Mouse (Mus musculus) embryo, embryonic 9.5 days (tissue): ENCODE measurements around the gene Tbck.
A peak's percentile ranks its signal among the peaks of the same experiment; 100 is the strongest.

Source experiments
- DNase-seq: peaks from one replicate; pipeline ENCODE4 v3.0.0-alpha.2; 2017; ENCODE audit errors: extremely low spot score

Tbck gene

DNA sequence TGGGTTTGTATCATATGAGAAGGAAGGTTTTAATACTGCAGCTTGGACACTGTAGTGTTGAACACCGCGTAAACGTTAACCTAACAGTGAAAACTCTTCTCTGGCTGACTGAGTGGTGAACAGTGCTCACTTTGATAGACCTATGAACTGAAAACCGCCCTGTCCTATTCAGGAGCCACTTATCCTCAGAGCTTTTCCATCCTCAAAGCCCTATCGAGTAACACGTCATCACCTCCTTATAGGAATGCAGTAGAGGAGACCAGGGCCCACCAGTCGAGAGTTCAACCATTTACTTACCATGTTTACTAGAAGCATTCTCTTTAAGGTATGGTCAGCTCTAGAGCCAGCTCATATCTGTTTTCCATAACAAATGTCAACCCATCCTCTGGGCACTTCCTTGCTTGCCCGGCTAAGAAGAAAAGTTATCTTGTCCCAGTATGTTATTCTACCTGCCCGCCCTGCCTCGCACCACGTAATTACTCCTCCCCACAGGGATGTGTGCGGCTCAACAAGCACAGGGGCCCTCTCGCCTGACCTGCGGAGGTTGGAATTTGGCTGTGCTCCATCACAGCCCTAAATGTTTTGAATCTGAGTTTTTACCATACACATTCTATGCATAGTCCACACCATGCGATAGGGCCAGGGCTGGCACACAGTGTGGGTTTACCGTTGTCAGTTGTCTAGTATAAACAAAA lies 147.4 kb downstream of the Tbck start:
- no peak for DNase-seq

DNA sequence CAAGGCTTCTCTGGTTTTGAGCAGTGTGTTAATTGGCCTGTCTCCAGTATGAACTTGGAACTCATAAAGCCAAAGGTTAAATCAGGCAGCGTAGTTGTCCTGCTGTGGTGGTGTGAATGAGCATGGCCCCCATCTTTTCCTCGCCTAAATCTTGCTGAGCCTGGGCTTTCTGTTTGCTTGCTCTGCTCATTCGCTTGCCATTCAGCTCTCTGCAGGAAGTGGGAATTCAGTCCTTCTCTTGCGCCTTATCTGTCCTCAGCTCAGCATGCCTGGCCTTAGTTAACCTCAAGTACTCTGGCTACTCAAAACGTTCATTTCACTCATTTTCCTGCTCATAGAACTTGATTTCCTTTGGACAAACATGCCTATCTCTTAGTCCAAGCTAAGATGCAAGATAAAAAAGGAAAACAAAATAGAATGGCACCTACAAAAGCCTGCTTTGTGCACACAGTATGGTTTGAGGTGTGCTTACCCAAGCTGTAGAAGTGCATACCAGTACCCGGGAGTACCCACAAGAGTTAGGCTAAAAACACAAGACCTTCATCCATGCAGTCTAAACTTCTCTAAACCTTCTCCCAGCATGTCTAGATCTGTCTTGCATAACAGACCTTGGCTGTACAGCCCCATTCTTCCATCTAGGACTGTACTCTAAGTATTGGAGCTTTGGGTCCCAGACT lies 151.3 kb downstream of the Tbck start:
- no peak for DNase-seq

DNA sequence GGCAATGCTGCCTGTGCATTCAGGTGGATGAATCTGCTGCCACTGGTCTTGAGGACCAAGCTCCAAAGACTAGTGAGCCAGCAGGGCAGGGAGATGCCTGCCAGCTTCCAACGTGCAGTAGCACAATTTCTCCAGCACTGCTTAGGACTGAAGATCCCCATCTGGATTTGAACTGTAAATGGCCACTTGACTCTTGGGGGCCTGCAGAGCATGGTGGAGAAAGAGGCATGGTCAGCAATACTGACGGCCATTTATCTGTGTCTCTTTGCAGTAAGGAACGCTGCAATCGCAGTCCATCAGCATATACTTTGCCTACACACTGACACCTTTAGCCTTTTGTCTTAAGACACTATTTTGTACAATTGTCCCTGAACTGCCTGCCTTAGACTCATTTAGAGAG lies 153.2 kb downstream of the Tbck start:
- no peak for DNase-seq

DNA sequence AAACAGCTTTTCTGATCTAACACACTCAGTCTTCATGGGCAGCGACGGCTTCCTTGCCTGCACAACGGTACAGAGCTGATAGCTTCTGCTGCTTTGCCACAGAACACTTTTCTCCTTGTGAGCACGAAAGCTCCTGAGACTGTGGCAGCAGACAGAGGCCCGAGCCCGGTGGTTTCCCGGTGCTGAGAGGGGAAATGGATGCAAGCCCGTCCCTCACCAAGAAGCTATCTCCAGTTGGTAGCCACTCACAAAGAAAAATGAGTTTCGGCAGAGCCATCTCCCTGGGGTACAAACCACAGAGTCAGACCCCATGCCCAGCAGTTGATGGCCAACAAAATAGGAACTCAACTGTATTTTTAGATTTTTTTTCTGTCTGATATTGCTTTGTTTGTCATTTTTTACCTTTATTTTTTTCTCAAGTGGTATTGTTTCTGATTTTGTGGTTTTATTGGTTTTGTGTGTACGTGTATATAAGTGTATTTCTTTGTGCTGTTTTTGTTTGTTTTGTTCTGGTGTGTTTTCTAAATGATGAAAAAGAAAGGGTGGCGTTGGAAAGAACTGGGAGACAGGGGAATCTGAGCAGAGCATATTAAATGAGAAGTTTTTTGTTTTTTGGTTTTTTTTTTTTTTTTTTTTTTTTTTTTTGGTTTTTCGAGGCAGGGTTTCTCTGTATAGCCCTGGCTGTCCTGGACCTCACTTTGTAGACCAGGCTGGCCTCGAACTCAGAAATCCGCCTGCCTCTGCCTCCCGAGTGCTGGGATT lies 154.9 kb downstream of the Tbck start:
- no peak for DNase-seq

DNA sequence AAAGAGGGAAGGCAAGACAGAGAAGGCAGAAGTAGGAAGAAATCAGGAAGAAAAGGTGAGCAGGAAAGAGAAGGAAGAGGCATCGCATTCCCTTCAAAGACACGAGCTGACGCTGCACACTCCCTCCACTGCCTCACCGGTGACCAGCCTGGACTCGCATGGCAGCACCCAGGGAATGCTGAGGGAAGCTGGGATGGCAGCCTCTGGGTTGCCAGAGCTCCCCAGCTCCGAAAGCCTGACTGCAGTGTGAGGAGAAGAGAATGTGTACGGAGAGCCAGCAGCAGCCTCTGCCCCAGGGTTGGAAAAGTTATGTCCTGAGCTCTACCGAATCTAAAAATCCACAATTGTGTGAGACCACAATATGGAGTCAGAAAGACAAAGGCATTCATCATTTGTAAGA lies 155.6 kb downstream of the Tbck start:
- DNase-seq: no peak

DNA sequence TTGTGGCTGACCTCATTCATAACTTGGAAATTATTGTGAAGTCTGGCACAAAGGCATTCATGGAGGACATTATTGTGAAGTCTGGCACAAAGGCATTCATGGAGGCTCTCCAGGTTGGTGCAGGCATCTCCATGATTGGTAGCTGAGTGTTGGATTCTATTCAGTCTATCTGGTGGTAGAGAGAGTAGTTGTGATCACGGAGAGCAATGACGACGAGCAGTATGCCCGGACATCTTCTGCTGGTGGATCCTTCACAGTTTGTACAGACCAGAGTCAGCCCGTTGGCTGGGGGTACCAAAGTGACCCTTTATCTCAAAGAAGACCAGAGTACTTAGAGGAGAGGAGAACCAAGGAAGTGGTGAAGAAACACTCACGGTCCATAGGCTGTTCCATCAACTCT lies 158.7 kb downstream of the Tbck start:
- DNase-seq: no peak

DNA sequence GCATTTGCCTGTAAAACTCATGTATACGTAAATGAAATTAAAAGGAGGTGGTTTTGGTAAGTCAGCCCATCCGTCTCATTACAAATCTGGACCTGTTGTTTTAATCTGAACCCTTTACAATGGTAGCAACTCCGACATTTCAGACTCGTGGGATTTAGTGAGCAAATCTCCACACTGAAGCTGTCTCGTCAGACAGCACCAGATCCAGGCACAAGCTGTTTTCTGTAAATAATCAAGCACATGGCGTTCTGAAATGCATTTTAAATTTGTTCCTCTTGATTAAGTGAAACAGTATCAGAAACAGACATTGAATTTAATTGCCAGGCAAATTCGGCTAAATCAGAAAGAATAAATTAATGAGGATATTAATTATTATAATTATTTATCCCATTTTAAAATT lies 165.7 kb downstream of the Tbck start:
- no peak for DNase-seq

DNA sequence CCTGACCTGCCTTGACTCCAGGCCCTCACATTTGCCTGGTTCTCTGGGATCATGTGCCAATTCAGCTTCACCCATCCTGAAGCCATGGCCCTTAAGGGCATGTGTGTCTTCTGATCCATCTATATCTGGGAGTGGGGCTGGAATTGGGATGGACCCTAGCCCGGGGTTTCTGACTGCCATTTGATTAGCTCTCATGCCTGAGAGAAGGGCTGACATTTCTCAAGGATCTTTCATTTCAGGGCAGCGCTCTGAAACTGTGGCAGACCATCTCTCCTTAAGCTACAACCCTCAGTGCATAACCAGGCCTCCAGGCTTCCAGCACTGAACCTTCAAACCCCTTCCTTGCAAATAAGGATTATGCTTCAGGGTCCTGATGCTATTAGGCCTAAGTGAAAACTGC lies 166.5 kb downstream of the Tbck start:
- no peak for DNase-seq

DNA sequence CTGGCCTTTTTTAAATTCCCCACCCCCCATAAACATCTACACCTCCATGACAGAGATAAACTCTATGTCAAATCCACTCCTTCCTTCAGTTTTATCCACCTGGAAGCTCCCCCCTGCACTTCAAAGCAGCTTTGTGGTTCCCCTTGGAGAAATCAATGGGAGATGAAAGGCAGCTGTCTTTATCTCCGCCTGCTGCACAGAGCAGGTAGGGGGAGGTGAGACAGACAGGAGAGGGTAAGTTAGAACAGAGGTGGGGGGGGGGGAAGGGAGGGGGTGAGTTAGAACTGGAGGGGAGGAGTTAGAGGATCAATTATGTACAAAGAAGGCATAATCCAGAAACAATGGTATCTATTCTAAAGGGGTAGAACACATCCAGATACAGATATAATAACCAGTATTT lies 167.5 kb downstream of the Tbck start:
- DNase-seq: no peak

DNA sequence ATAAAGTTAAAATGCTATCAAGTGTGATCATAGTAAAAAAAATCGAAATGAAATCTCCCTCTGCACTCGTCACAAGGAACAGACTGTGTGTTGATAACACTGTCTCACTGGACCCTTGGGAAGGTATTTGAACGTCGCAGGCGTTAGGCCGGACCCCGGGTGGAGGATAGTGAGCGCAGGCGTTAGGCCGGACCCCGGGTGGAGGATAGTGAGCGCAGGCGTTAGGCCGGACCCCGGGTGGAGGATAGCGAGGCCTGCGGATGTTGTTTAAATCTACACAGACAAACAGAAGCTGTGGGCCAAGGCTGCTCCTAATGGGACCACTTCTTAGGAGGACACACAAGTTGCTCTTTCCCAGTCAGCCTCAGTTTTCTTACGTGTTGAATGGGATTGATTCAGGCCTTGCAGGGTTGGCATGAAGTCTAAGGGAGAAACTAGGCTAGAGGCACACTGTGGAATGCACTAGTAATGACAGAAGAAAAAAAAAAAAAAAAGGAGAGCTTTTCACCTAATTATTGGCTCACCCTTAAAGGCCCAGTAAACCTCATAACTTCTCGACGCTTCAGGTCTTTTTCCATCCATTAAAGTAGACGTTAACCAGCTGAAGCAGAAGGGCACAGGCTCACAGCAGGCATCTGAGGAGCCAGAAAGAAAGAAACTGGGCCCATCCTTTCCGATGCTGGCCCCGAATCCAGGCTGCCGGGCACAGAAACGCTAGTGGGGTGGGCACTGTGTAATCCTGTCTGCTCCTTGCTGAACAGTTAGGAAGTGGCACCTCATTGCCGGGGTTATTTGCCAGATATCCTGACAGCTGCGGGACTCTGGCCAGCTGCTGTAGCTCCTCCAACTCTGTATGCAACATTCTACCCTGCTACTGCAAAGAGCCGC lies 168.1 kb downstream of the Tbck start:
- DNase-seq: no peak

DNA sequence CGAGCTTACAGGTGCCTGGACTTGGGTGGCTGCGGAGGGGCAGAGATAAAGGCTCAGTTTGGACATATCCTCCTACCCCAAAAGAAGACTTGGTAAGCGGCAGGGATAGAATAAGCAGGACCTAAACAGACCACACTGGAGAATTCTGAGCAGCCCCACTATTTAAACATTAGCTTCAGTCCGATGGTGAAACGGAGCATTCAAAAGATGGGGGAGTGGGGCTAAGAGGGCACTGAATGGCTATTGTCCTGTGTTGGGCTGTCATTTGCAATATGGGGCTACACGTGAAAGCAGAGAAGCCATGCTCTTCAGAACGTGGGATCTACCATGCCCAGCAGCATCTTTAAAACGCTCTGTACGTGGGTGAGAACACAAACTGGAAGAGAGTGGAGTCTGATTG lies 170.3 kb downstream of the Tbck start:
- no peak for DNase-seq

DNA sequence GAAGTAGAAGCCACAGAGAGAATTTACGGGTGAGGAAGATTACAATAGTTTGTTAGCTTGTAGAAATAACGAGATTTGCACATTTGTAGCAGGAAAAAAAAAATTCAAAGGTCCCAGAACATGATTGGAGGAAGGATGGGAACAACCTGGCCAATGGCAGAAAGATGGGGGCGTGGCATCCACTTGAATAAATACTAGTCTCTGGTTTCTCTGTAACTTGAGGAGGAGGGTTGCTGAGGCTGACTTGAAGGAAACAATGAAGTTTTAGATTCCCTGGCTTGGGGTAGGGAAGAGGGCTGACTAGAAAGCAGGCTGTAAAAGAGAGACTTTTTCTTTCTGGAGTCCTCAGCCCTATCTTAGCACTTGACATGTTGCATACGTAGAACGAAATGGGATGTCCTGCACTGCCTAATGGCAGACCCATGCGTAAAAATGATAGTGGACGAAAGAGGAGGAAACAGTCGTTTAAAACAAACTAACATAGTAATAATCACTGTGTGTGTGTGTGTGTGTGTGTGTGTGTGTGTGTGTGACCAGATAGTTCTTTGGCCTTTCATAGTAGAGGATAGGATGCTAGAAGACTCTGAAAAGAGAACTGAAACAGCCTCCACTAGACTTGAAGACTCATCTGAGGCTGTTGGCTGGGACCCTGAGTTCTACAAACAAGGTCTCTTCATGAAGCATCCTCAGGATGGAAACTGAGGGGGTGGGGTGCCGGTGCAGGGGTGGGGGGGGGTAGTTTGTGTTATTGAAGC lies 171.7 kb downstream of the Tbck start:
- peak; percentile 43 for DNase-seq

DNA sequence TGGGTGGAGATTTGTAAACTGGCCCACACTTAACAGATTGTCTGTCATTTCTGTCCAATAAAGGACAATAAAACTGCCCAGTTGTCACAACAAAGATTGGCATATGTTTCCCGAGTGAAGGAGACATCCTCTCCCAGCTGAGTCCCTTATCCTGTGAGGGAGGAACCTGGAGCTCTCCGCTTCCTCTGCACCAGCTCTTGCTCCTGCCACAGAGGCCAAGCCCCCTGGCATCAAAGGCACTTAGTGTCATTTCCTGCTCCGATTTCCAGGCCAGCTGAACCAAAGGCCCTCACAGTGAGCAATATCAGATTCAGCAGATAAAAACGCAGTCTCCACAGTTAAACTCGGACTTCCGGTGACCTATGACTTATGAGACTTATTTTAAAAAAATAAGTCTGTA lies 172.7 kb downstream of the Tbck start:
- no peak for DNase-seq

DNA sequence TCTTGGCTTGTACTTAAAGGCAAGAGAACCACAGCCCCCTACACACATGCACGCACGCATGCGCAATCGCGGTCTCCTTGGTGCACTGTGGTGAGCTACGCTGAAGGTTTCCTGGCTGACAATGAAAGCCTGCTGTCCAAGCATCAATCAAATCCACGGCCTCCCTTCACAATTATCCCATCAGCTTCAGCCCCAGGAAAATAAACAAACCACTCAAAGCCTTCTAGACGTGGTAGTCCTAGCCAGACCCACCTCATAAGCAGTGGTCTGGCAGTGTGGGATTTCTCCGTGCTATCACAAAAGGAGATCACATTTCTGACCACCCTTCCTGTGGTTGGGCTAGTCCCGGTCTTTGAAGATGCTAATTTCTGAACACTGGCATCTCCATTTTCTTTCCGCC lies 174.9 kb downstream of the Tbck start:
- DNase-seq: no peak

DNA sequence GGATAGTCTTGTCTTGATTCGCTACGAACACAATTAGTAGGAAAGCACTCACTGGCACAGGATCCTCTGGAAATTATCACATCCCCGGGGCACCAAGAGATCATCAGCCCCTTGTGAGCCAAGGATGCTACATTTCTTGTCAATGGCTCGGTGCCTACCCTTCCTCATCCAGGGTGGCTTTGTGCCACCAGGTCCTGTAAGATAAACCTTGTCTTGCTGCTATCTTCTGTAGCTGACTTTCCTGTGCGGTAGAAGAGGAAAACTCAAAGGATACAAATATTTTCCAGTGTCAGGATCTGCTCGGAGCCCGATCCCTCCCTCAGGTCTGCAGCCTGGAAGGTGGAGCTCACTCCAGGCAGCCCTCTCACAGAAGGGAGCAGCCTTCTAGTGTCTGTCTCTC lies 175.6 kb downstream of the Tbck start:
- no peak for DNase-seq

DNA sequence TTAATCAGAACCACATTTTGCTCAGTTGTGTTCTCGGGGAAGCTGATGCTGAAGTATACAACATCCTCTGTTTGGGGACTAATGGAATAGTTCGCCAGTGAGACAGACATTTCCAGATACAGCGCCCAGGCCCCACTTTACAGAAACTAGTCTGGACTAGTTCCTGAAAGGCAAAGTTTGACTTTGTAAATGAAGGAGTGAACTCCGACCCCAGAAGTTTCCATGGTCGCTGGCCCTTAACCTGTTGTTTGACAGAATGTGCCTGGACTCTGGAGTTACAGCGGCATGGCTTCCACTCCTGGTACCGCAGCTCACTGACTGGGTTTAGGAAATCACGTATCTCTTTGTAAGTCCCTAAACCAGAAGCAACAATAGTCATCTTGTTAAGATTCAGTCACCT lies 176.9 kb downstream of the Tbck start:
- no peak for DNase-seq

DNA sequence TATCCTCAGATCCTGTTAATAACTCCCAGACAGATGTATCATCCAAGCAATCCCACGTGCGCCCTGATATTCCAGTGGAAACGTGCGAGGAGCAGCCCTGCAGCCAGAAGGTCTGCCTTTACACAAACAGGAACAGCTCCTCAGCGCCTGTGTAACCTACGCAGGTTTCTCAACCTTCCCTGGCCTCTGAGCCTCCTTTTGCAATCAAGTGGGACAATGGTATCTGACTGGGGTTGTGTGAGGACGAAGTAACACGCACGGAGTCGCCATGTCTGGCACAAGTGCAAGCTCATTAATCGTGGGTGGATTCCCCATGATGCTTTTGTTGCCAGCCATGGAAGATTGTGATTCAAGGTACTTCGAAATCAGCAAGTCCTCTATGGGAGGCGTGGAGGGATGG lies 179.9 kb downstream of the Tbck start:
- DNase-seq: no peak

DNA sequence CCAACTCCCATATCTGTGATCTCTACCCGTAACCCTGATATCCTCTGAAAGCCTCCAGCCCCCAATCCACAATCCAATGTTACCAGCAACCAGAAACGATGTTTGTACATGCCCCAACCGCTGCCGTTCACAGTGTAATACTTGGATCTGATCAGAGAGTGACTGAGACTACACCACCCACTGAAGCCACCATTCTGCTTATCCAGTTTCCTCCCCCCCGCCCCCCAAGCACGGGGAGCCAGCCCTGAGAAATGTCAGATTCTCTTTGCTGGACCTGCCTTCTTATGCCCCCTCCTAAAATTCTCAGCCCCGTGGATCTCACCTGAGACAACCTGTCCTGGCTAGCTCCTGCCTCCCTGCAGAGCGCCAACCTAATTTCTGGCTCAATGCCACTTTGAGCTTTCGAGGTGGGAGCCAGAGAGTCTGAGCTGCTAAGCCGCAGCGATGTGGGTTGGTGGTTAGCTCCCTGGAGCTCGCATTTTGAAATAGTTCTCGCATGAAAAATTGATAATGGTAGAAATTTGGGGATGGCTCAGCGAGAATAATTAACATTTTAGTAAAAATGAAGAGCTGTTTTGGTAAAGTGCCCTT lies 180.5 kb downstream of the Tbck start:
- no peak for DNase-seq

DNA sequence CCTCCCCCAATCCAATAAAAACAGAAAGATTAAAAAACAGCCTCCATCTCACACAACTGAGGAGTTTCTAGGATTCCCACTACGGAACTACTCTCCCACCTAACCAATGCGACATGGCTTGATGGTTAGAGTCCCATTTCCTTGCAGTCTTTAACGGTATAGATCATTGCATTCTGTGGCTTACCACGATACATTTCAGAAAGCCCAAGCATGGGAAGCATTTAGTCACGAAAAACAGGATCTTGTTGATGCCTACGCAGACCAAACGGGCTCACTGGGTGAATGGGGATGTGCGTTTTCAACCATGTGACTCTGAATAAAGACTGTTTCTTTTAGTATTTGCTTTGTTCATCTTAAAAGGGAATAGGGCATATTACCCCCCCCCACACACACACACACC lies 181.0 kb downstream of the Tbck start:
- DNase-seq: no peak

DNA sequence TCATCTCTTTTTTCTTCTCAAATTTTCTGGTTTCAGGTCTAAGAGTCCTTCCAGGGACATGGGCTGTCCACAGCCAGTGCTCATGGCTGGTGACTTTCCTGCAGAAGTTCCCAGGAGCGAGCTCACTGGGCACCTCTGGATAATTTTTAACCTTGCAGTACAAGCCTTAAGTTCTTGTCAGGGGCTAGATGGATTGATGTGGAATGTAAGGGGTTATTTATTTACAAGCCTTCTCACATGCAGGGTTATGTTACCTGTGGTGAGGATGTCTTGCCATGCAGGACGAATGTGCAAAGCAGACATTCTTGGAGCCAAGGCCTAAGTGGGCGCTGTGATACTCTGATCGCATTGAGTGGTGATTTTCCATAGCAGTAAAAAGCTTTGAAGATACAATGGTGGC lies 181.7 kb downstream of the Tbck start:
- DNase-seq: no peak

DNA sequence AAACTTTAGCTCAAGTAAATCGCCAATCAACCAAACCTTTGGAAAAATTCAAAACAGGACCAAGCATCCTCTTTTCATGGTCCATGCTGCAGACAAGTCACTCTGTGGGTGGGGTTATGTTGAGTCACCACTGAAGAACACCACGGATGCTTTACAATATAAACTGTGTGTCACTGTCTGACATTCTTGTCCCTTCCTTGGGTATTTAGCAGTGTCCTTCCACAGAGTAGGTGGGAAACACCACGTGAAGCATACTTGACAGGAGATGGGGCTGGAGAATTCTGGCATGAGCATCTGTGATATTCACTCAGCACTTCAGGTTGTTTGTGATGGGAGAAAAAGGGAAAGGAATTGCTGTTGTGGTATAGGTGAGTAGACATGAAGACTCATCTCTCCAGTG lies 183.0 kb downstream of the Tbck start:
- no peak for DNase-seq
